Mouse (Mus musculus) embryonic stem cell, embryonic (primary cell): ENCODE results near the gene Abca4.

Source experiments
- CTCF ChIA-PET, 4 experiments: fragments of 300-600 bp in 2 of 4; fragments of 350-600 bp in 2 of 4; sonication (Branson Sonifier 250); formaldehyde crosslinking; loops; one replicate each; lab custom pipeline; 2022; ENCODE audit warnings: inconsistent platforms in 2 of 4; lab: Charles Lee
- POLR2A ChIA-PET, 4 experiments: fragments of 300-600 bp in 2 of 4; fragments of 350-600 bp in 2 of 4; sonication (Branson Sonifier 250); formaldehyde crosslinking; loops; one replicate each; lab custom pipeline; 2022; ENCODE audit warnings: antibody characterized with exemption in 4 of 4, inconsistent platforms in 1 of 4; lab: Charles Lee

Gene Abca4

DNA sequence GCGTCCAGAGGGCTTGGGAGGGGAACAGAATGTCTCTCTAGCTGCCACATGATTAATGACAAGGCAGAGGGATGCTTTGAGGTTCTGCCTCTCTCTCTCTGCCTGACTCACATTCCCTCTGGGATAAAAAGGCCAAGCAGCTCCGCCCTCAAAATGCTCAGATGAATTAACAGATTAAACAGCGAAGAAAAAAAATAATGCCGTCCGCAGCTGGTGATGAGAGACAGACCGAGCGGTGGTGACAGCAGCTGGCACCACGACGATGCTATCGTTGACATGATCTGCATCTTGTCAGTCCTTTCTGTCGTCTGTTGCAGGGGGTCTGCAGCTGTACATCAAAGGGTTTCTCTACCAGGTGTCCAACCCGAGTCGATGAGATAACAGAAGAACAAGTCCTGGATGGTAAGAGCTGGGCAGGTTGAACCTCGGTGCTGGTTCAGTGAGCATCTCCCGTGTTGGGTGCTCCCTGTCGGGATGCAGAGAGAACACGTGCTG is 84.8 kb downstream of the Abca4 start:
- ChIA-PET CTCF (interaction anchor here in 2 of 4 experiments (0.7 to 2.1 kb wide), 3 partner anchors 41 to 172 kb away, joined by 3 to 7 read pairs (median 4); no protein-coding TSS in a partner anchor), POLR2A (interaction anchor here in 1 of 4 experiments (0.6 to 1.3 kb wide), 5 partner anchors 9 to 65 kb away, joined by 3 to 4 read pairs (median 3); no protein-coding TSS in a partner anchor)

DNA sequence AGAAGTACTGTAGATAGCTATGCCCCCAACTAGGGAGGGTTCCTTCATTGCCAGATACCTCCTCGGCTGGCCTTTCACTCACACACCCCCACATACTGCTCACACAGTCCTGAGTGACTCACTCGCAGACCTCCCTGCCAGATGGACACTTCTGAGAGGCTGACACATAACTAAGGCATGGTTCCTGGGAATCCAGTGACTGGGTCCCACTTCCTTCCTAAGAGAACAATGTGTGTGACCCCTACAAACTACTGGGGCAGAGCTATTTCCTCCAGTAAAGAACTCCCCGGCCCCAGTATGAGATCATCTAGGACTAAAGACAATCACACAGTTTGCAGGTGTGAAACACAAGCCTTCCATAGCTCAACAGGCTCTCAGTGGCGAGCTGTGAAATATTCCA is 86.5 kb downstream of the Abca4 start:
- CTCF ChIA-PET, result no interaction called here
- POLR2A ChIA-PET, result no interaction called here

DNA sequence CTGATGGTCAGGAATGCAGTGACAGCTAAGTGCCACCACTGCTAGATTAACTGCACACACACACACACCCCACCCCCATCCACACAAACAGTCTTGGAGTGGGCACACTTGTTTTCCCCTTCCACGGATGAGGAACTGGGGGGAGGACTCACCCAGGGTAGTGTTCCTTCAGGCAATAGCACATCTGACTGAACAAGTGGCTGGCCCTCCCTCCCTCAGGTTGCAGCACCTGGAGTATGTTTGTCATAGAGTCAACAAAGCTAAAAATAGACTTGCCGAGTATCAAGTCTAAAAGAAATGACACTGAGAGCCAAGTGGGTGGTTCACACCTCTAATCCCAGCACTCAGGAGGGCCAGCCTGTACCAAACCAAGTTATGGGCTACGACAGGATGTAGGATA is 87.4 kb downstream of the Abca4 start:
- ChIA-PET POLR2A (no interaction called here), CTCF (interaction anchor here in 1 of 4 experiments (1.4 kb wide), 1 partner anchor 175 kb away, joined by 4 read pairs; no protein-coding TSS in a partner anchor)

DNA sequence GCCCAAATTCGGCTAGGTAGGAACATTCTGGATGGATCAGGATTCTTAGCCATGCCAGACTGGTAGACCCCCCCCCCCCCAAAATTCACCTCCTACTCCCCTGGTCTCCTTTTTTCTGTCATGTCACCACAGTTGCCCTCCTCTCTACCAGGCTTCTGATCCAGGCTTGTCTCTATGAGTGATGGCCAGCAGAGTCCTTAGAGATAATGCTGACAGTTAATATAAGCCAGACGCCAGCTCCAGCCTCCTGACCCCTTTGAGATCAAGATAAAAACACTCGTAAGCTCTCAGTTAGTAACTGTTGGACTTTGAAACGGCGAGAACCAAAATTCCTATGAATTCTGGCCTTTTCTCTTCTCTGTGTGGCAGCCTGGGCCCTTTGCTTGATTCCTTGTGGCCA is 89.0 kb downstream of the Abca4 start:
- CTCF ChIA-PET, result interaction anchor here in 1 of 4 experiments (0.6 kb wide), 2 partner anchors 9 to 247 kb away, joined by 4 to 8 read pairs; no protein-coding TSS in a partner anchor
- POLR2A ChIA-PET, result interaction anchor here in 1 of 4 experiments (1.4 kb wide), 1 partner anchor 12 kb away, joined by 4 read pairs; no protein-coding TSS in a partner anchor

DNA sequence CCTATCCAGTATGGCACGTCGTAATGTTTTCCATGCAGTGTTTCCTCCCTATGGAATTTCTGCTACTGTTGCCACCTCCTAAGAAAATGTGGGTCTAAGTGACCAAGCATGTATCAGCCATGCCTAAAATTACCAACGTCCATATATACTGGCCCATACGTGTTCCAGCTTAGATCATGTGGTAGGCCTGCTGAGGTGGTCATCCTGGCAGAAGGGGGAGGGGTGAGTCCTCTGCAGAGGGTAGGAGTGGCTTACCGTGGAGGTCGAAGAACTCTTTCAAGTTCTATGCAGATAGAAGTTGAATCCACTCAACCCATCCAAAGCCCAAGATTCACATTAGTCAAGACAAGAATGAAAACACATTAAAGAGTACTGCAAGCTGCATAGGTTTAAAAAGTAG is 89.6 kb downstream of the Abca4 start:
- ChIA-PET CTCF (interaction anchor here in 1 of 4 experiments (1.6 kb wide), 1 partner anchor 12 kb away, joined by 3 read pairs; no protein-coding TSS in a partner anchor), POLR2A (interaction anchor here in 1 of 4 experiments (0.6 kb wide), 1 partner anchor 68 kb away, joined by 8 read pairs; no protein-coding TSS in a partner anchor)

- ChIA-PET CTCF (interaction anchor here in 1 of 4 experiments (0.8 to 2.8 kb wide), 3 partner anchors 19 to 255 kb away, joined by 3 to 8 read pairs (median 3); no protein-coding TSS in a partner anchor), POLR2A (interaction anchor here in 2 of 4 experiments (0.6 to 1.1 kb wide), 3 partner anchors 11 to 772 kb away, joined by 3 to 5 read pairs (median 3); no protein-coding TSS in a partner anchor)
Observed at GRCm38 (mm10) chr3:122140589-122141400, 96.6 kb downstream of the Abca4 start.

GRCm38 (mm10) chr3:122142256-122142922 is 98.1 kb downstream of the Abca4 start:
- POLR2A ChIA-PET, result interaction anchor here in 2 of 4 experiments (0.6 to 0.7 kb wide), 3 partner anchors 78 to 302 kb away, joined by 3 read pairs; no protein-coding TSS in a partner anchor
- CTCF ChIA-PET, result interaction anchor here in 3 of 4 experiments (0.5 to 1.6 kb wide), 8 partner anchors 10 to 1395 kb away, joined by 3 to 5 read pairs (median 4); no protein-coding TSS in a partner anchor

- ChIA-PET CTCF (interaction anchor here in 1 of 4 experiments (0.9 kb wide), 1 partner anchor 246 kb away, joined by 5 read pairs; no protein-coding TSS in a partner anchor), POLR2A (interaction anchor here in 1 of 4 experiments (0.6 kb wide), 1 partner anchor 133 kb away, joined by 4 read pairs; no protein-coding TSS in a partner anchor)
Observed at GRCm38 (mm10) chr3:122143432-122143831, 99.2 kb downstream of the Abca4 start.

GRCm38 (mm10) chr3:122145430-122145829 is 101.2 kb downstream of the Abca4 start:
- POLR2A ChIA-PET, result interaction anchor here in 3 of 4 experiments (0.5 to 1.7 kb wide), 10 partner anchors 13 to 854 kb away, joined by 3 to 8 read pairs (median 3); partner anchors contain the start of genes Abca4 (in 1 of the 3), Alg14 (in 1 of the 3), Dnttip2 (in 1 of the 3) and Gclm (in 1 of the 3)
- CTCF ChIA-PET, result interaction anchor here in 3 of 4 experiments (0.5 to 1.4 kb wide), 5 partner anchors 24 to 413 kb away, joined by 3 to 5 read pairs (median 3); no protein-coding TSS in a partner anchor

- ChIA-PET CTCF (interaction anchor here in 3 of 4 experiments (0.7 to 5.7 kb wide), 3 partner anchors 18 to 488 kb away, joined by 3 to 26 read pairs (median 3); no protein-coding TSS in a partner anchor), POLR2A (interaction anchor here in 1 of 4 experiments (0.6 kb wide), 1 partner anchor 105 kb away, joined by 3 read pairs; no protein-coding TSS in a partner anchor)
Observed at GRCm38 (mm10) chr3:122150836-122151235, 106.6 kb downstream of the Abca4 start.

DNA sequence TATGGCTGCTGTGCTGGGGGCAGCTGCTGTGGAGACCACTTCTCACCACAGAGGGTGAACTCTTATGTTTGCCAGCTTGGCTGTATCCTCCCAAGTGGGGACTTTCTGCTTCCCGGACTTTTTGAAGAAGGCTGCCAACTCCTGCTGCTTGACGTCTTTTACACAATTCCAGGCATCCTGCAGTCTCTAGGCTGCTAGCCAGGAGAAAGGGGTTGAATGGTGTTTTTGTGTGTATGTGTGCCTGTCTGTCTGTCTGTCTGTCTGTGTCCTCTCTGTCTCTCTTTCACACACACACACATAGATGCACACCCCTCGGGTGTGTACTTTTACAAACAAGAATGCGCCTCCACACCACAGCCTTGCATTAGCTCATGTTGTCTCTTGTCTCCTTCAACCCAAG is 108.2 kb downstream of the Abca4 start:
- ChIA-PET CTCF (interaction anchor here (0.5 to 5.7 kb wide), 5 partner anchors 17 to 709 kb away, joined by 3 to 26 read pairs (median 5); partner anchors contain the start of gene Arhgap29 (in 1 of the 4)), POLR2A (interaction anchor here in 2 of 4 experiments (0.7 to 1.6 kb wide), 2 partner anchors 17 to 813 kb away, joined by 3 read pairs; no protein-coding TSS in a partner anchor)

DNA sequence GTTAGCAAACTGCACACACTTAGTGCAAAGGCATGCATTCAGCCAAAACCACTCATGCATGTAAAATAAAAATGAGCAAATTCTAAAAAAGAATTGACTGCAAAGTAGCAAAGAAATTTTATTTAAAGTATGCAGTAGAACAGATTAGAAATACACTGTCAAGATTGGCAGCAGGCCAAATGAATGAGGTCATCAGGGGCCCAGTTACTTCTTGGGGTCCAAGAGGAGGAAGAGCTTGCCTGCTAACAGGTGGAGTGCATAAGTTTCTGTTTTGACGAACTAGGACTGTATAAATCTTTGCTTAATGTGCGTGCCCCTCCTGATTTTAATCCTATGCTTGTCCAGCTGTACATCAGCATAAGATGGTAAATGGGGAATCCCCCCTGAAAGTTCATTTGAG is 109.8 kb downstream of the Abca4 start:
- POLR2A ChIA-PET, result no interaction called here

DNA sequence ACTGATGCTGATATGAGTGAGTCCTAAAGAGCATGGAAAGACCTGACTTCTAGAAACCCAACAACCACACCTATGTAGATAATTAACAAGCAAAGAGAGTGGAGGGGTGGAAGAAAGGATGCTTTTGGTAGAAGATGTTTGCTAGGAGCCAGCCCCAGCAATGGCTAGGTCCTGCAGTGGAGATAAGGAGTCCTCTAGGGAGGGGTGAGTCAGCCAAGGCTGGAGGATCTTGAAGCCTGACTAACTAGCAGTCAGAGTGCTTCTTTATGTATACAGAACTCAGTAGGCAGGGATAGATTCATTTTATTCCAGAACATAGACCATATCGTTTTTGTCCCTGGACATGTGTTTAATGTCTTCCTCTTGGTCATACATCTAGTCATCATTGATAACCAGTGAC is 115.2 kb downstream of the Abca4 start:
- ChIA-PET CTCF (interaction anchor here in 1 of 4 experiments (1.1 kb wide), 1 partner anchor 10 kb away, joined by 3 read pairs; no protein-coding TSS in a partner anchor), POLR2A (no interaction called here)

More for the DNA sequence above, 109.8 kb downstream of the Abca4 start:
- CTCF ChIA-PET, result interaction anchor here in 1 of 4 experiments (5.7 kb wide), 1 partner anchor 15 kb away, joined by 26 read pairs; no protein-coding TSS in a partner anchor

DNA sequence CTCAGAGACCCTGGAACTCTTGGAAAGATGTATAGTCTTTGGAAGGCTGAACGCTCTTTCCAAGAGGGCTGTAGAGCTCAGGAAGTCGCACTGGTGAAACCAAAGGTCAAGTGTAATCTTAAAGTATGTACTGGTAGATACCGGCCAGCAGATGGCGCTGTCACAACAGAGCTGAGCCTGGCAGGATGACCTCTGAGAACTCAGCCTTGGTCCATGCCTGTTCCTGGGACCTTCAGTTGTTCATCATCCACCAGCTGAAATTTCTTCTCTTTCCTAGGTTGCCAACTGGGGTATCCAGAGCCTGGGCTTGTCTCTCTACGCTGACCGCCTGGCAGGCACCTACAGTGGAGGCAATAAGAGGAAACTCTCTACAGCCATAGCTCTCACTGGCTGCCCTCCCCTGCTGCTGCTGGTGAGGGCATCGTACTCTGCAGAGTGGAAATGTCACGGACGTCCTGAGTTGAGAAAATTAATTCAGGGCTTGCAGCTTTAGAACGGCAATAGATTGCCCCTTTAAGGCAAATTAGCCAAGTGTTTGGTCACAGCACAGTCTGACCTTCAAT is 125.5 kb downstream of the Abca4 start:
- CTCF ChIA-PET, result interaction anchor here (0.5 to 2.6 kb wide), 59 partner anchors 10 to 868 kb away, joined by 3 to 26 read pairs (median 3); partner anchors contain the start of genes Bcar3 (in 1 of the 4) and Gclm (in 1 of the 4)

DNA sequence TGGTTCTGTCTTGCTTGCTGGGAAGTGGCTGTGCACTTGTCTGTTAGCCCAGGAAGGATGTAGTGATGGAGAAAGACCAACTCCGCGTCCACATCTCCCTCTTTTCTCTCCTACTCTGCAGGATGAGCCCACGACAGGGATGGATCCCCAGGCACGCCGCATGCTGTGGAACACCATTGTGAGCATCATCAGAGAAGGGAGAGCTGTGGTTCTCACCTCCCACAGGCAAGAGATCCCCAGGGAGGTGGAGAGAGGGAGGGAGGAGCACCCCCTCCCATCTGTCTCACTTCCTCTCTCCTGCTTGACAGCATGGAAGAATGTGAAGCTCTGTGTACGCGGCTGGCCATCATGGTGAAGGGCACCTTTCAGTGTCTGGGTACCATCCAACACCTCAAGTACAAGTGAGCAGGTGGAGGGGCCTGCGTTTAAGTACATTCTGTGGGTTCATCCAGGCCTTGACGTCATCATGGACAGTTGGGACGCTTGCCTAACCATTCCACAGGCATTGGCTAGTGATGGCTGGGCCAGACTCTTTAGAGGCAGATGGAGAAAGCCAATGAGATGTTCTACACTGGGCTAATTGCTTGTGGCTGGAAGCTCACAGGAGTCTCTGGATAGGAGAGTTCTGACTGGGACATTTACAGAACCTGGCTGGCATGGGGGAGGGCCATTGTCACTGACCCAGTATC is 126.5 kb downstream of the Abca4 start:
- POLR2A ChIA-PET, result interaction anchor here in 1 of 4 experiments (1.0 kb wide), 1 partner anchor 285 kb away, joined by 3 read pairs; no protein-coding TSS in a partner anchor
- CTCF ChIA-PET, result interaction anchor here in 2 of 4 experiments (0.9 to 2.3 kb wide), 5 partner anchors 13 to 303 kb away, joined by 3 to 26 read pairs (median 6); no protein-coding TSS in a partner anchor

More for the DNA sequence above, 125.5 kb downstream of the Abca4 start:
- POLR2A ChIA-PET, result interaction anchor here in 1 of 4 experiments (0.8 kb wide), 1 partner anchor 17 kb away, joined by 3 read pairs; no protein-coding TSS in a partner anchor

DNA sequence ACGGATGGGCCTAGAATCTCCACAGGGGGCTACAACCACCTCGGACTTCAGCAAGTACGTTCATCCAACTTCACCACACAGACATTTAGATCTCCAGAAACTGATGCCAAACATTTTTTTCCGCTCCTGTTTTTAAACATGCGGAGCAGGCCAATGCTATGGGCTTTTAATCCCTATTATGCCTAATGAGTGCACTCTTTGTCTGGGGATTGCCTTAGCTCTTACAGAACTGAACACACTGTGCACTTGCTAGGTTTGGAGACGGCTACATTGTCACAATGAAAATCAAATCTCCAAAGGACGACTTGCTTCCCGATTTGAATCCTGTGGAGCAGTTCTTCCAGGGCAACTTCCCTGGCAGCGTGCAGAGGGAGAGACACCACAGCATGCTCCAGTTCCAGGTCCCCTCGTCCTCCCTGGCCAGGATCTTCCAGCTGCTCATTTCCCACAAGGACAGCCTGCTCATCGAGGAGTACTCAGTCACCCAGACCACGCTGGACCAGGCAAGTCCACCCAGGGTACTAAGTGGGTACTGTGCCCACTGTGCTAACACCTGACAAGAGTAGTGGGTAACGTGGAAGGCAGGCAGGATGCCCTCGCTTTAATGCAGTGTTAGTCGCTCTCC is 129.4 kb downstream of the Abca4 start:
- ChIA-PET POLR2A (interaction anchor here in 1 of 4 experiments (0.6 to 0.8 kb wide), 2 partner anchors 64 to 745 kb away, joined by 4 read pairs; no protein-coding TSS in a partner anchor), CTCF (no interaction called here)
